Mouse (Mus musculus) layer of hippocampus, adult 2 months (tissue): ENCODE measurements at regions not wholly inside any gene's neighbourhood (a gene's known extent, or its start where the extent isn't known, plus 50 kb on each side); places are given as distances from the start of the nearest gene placed in this dataset.

Source experiments
- DNase-seq, 2 experiments: peaks; one replicate each; pipeline ENCODE4 v3.0.0; 2022; ENCODE audit warnings: low spot score in 2 of 2
- H3K27ac ChIP-seq: fragments of 200-600 bp; 2 replicates; pipeline ENCODE4 v1.8.1; 2022
- H3K4me3 ChIP-seq: fragments of 200-600 bp; 2 replicates; pipeline ENCODE4 v1.8.1; 2022; ENCODE audit warnings: mild to moderate bottlenecking
- CTCF ChIP-seq: fragments of 200-600 bp; conservative IDR thresholded peaks from 2 replicates; pipeline ENCODE4 v1.8.1; 2022; ENCODE audit warnings: antibody characterized with exemption, mild to moderate bottlenecking, moderate library complexity

DNA sequence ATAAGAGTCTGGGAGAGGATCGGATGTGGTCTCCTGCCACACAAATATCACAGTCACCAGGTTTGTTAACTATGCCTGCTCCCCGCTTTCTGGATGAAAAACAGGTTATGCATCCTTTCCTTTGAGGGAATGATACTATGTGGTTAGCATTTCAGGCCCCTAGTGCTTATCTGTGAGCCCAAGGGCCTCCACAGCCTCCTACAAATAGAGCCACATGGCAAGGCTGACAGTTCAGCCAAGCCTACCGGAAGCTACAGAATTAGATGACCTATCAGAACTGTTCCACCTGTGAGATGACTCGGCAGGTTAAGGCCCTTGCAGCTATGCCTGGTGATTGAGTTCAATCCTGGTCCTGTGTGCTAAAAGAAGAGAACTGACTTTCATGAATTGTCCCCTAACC lies 91.4 kb upstream of the Cacna1e start:
- H3K27ac ChIP-seq: no peak overlapping the region
- no peak for DNase-seq
- no peak overlapping the region for H3K4me3 ChIP-seq
- TF ChIP-seq CTCF: no peak

DNA sequence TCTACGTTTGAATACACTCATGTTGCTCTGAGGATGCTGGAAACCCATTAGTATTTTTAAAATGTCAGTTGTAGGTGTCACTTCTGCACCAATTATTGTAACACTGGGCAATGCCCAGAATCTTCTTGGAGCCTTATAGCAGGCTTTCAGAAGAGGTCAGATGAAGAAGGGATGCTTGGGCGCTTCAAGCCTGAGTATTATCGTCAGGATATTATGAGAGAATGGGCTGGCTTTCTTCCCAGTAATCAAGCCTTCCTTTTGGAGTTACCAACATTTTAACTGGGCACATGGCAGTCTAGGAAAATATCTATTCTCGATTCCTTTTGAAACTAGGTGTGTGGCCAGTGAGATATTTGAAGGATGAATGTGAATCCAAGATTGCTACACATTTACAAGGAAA lies 77.0 kb upstream of the Cacna1e start:
- TF ChIP-seq CTCF: no peak
- DNase-seq: no peak
- Histone ChIP-seq H3K4me3 (no peak overlapping the region), H3K27ac (no peak overlapping the region)

DNA sequence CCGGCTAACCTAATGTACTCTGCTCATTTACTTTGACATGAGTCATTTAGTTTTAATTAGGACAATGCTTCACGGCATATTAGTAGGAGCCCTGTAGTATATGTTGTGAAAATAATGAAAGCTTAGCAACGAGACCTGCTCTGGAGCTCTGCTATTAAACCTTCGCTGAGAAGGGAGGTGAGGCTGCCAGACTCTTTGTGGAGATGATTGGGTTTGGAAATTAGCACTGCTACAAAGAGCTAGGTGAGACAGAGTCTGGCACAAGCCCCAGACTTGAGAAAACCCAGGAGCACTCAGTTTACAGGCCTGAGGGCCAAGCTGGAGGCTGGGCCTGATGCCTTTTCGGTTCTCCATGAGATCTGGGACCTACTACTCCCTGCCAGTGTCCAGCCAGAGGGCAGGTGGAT lies 72.3 kb upstream of the Cacna1e start:
- TF ChIP-seq CTCF: no peak
- DNase-seq: no peak
- no peak overlapping the region for H3K4me3 ChIP-seq
- H3K27ac ChIP-seq: no peak overlapping the region

DNA sequence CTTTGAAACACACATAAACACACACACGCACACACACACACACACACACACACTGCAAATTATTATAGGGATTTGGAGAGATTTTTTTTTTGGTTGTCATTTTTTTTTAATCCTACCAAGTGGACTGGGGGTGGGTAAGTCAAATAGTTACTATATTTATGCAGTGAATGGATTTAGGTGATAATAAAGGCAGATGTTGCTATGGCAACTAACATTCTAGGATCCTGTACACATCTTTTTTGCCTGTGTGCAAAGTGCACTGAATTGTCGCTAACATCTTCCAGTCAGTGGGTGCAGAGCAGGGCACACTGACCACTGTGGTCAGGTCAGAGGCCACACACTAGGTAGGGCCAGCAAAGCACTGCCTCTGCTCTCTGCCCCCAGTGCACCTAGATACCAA lies 68.4 kb upstream of the Cacna1e start:
- no peak for DNase-seq
- TF ChIP-seq CTCF: no peak
- Histone ChIP-seq H3K27ac (no peak overlapping the region), H3K4me3 (no peak overlapping the region)
